Mouse (Mus musculus) embryonic fibroblast, embryonic 13.5 days (primary cell): Measurements from ENCODE around the gene Gm11627. TPM values are rescaled to one million over a fixed set of nuclear protein-coding genes. Genes with fewer than 3 reads are reported as not detected.
A peak's percentile ranks its signal among the peaks of the same experiment; 100 is the strongest.

Experiments
- H3K27ac ChIP-seq: 2 replicates; pipeline ENCODE4 v1.5.1; 2012; ENCODE audit warnings: low read length, control low read depth, inconsistent platforms; ENCODE audit not compliant: insufficient read depth
- H3K4me1 ChIP-seq: 2 replicates; pipeline ENCODE4 v1.6.1; 2011; ENCODE audit warnings: low read length; ENCODE audit not compliant: control insufficient read depth, insufficient read depth
- H3K4me3 ChIP-seq: 2 replicates; pipeline ENCODE4 v1.5.1; 2011; ENCODE audit warnings: mild to moderate bottlenecking, control low read depth, low read length; ENCODE audit not compliant: insufficient read depth
- CTCF ChIP-seq: IDR thresholded peaks from 2 replicates; pipeline ENCODE4 v1.5.1; 2011; ENCODE audit warnings: mild to moderate bottlenecking, control low read depth, low read length, moderate library complexity, borderline replicate concordance; ENCODE audit not compliant: insufficient read depth
- POLR2A ChIP-seq: IDR thresholded peaks from 2 replicates; pipeline ENCODE4 v1.6.1; 2011; ENCODE audit warnings: low read depth, mild to moderate bottlenecking, control low read depth, low read length, moderate library complexity
- polyA plus RNA-seq: library from polyadenylated mRNA; stranded (reverse); fragments of >200 nt; gene quantifications from 2 replicates; pipeline ENCODE4 v1.2.4, GENCODE M21; 2011; ENCODE audit warnings: low read depth; ENCODE audit not compliant: missing spikeins, insufficient read length

Gene Gm11627
- polyA plus RNA-seq, 1 experiment, result 2.5 TPM

DNA sequence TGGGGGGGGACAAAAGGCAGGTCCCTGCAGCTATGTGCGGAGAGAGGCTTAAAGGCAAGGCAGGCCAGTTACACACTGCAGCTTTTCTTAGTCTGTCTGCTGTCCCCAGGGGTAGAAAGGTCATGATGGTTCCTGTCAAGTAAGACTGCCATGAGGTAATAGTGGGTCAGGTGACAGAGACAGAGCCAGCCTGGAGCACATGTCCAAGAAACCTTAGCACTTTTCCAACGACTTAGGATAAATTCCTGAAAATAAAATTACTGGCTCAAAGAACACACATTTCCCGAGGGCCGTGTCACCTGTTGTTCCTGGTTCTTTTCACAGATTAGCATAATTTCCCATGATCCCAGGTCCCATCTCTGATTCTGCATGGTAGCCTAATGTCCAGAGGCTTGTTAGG is 31.0 kb upstream of the Gm11627 start:
- Histone ChIP-seq H3K27ac (no peak overlapping the region), H3K4me3 (no peak overlapping the region)
- TF ChIP-seq POLR2A (peak; percentile 1; the same call in 1 of the 2 replicates), CTCF (no peak)

DNA sequence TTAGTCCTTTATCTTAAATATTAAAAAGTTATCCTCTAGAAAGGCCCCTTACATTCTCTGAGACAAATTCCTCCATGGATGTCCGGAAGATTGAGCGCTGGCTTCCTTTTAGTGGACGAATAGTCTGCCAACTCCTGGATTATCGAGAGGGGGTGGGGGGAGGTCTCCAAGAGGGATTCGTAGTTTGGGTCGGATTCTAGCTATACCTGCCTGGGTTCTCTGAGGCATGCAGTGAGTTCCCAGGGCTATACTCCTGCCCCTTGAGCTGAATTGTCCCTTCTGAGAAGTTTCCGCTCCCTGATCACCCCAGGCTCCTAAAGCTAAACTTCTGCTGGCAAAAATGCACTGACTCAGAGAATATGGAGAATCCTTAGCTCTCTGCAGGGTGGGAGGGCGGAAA is 30.2 kb upstream of the Gm11627 start:
- TF ChIP-seq CTCF (no peak), POLR2A (no peak)
- Histone ChIP-seq H3K4me3 (no peak overlapping the region), H3K4me1 (peaks cover 14% of the 10 kb centered on the region), H3K27ac (no peak overlapping the region)

More for the DNA sequence above, 31.0 kb upstream of the Gm11627 start:
- H3K4me1 ChIP-seq, result peaks cover 14% of the 10 kb centered on the region

DNA sequence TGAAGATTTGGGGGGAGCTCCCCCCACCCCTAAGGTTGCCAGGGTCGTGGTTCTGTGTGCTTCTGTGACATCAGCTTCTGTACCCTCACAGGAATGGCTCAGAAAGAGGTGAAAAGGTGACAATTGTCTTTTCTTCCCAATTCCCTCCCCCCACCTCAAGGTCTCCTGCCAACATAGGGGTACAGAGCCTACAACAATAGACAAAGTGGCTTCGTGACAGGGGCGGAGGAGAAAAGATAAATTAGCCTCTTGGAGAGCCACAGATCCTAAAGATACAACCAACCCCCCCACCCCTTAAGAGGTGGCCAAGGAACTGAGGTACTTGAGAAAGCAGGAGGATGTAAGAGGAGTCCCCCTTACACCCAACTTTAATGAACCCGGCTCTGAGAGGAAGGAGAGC is 29.4 kb upstream of the Gm11627 start:
- Histone ChIP-seq H3K4me1 (peaks cover 14% of the 10 kb centered on the region), H3K27ac (peak overlapping the region; percentile 27; the same call in 1 of the 2 replicates), H3K4me3 (peak overlapping the region; percentile 72; the same call in 1 of the 2 replicates)
- TF ChIP-seq POLR2A (no peak), CTCF (no peak)

DNA sequence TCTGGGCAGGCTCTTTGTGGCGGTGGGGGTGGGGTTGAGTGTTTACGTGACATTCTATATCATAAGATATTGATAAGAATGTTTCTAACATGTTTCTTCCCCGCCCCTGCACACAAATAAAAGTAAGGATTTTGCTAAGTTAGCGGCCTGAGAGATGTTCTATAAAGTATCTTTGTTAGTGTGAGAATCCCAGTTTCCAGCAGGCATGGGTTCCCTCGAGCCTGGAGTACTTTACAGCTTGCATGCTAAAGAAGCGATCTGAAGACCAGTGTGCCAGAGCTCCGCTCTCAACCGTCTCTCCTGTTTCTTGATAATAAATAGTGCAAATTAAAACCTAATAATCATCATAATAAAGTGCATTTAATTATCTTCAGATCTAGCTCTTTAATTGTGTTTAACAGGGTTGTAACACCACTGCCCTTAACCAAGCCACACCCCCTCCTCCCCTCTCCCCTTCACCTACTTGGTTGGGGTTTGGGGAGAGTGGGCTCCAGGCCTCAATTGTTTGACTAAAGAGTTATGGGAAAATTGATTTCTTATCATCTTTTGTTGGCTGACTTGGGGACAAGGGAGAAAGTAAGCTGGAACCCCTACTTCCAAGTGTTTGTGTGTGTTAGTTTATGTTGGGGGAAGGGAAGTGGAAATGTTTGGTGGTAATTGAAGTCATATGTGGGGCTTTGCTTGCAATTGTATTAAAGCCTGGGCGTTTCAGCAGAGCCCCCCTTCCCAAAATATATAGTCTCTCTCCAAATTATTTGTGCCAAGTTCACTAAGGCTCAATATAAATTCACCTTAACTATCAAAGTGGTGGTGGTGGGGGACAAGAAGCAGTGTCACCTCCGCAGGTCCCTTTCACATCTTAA is 28.7 kb upstream of the Gm11627 start:
- H3K27ac ChIP-seq, result peak overlapping the region; percentile 84
- TF ChIP-seq CTCF, result no peak
- TF ChIP-seq POLR2A, result peak; percentile 33; the same call in 1 of the 2 replicates
- H3K4me3 ChIP-seq, result peak overlapping the region; percentile 72
- peaks cover 14% of the 10 kb centered on the region for H3K4me1 ChIP-seq

DNA sequence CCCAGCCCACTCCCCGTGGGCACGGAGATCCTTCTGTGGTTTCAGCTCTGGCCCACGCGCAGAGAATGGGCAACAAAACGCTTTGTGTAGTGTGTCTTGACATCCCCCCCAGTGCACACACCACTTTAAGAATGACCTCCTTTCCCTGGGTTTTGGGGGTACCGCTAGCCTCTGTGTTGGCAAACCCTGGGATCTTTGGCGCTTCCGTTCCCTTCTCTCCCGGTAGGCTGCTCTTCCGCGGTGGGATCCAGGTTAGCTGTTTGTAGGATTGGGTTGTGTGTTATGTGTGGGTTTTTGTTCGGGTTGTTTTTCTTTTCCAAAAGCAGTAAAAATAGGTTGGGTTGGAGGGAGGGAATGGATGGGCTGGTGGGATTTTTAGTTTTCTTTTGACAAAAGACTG is 27.9 kb upstream of the Gm11627 start:
- H3K4me3 ChIP-seq, result peak overlapping the region; percentile 72
- peak; percentile 32; the same call in 1 of the 2 replicates for TF ChIP-seq POLR2A
- H3K27ac ChIP-seq, result peak overlapping the region; percentile 84
- peaks cover 14% of the 10 kb centered on the region for H3K4me1 ChIP-seq

DNA sequence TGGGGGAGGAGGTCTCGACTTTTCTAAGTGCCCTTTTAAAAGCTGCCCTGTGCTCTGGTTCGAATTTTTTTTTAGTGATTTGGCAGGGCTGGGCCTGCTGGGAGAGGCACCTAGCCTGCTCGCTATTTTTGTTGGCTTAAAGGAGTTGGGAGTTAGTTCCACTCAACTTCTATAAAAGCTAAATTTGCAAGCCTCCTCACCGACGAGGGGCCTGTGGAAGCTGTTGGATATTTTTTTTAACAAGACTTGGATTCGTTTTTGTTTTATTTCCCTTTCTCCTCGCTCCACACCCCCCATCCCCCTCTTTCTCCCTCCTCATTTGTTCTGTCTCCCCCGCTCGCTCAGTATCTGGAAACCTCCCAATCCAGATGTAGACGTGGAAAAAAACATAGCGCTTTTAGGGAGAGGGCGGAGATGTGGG is 27.5 kb upstream of the Gm11627 start:
- TF ChIP-seq POLR2A (no peak), CTCF (no peak)
- peak overlapping the region; percentile 72 for H3K4me3 ChIP-seq
- H3K27ac ChIP-seq, result peak overlapping the region; percentile 84
- peaks cover 14% of the 10 kb centered on the region for H3K4me1 ChIP-seq

DNA sequence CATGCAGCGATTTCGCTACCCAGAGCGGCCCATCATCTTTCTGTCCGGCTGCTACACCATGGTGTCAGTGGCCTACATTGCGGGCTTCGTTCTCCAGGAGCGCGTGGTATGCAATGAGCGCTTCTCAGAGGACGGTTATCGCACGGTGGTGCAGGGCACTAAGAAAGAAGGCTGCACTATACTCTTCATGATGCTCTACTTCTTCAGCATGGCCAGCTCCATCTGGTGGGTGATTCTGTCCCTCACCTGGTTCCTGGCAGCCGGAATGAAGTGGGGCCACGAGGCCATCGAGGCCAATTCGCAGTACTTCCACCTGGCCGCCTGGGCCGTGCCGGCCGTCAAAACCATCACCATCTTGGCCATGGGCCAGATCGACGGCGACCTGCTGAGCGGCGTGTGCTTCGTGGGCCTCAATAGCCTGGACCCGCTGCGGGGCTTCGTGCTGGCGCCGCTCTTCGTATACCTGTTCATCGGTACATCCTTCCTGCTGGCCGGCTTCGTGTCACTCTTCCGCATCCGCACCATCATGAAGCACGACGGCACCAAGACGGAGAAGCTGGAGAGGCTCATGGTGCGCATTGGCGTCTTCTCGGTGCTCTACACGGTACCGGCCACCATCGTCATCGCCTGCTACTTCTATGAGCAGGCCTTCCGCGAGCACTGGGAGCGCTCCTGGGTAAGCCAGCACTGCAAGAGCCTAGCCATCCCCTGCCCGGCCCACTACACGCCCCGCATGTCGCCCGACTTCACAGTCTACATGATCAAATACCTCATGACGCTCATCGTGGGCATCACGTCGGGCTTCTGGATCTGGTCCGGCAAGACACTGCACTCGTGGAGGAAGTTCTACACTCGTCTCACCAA is 26.5 kb upstream of the Gm11627 start:
- H3K27ac ChIP-seq, result peak overlapping the region; percentile 72
- TF ChIP-seq CTCF (no peak), POLR2A (peak; percentile 35; the same call in 1 of the 2 replicates)
- peak overlapping the region; percentile 93 for H3K4me3 ChIP-seq
- peaks cover 14% of the 10 kb centered on the region for H3K4me1 ChIP-seq

DNA sequence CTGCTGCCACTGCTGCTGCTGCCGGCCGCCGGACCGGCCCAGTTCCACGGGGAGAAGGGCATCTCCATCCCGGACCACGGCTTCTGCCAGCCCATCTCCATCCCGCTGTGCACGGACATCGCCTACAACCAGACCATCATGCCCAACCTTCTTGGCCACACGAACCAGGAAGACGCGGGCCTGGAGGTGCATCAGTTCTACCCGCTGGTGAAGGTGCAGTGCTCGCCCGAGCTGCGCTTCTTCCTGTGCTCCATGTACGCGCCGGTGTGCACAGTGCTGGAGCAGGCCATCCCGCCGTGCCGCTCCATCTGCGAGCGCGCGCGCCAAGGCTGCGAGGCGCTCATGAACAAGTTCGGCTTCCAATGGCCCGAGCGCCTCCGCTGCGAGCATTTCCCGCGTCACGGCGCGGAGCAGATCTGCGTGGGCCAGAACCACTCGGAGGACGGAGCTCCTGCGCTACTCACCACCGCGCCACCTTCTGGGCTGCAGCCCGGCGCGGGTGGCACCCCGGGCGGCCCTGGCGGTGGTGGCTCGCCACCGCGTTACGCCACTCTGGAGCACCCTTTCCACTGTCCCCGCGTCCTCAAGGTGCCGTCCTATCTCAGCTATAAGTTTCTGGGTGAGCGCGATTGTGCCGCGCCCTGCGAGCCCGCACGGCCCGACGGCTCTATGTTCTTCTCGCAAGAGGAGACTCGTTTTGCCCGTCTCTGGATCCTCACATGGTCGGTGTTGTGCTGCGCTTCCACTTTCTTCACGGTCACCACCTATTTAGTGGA is 25.7 kb upstream of the Gm11627 start:
- peak overlapping the region; percentile 72 for H3K27ac ChIP-seq
- TF ChIP-seq POLR2A, result 0 out of 2 replicates have a peak, but pooled peaks have one; percentile 28
- no peak for TF ChIP-seq CTCF
- H3K4me3 ChIP-seq, result peak overlapping the region; percentile 93
- H3K4me1 ChIP-seq, result peaks cover 11% of the 10 kb centered on the region

DNA sequence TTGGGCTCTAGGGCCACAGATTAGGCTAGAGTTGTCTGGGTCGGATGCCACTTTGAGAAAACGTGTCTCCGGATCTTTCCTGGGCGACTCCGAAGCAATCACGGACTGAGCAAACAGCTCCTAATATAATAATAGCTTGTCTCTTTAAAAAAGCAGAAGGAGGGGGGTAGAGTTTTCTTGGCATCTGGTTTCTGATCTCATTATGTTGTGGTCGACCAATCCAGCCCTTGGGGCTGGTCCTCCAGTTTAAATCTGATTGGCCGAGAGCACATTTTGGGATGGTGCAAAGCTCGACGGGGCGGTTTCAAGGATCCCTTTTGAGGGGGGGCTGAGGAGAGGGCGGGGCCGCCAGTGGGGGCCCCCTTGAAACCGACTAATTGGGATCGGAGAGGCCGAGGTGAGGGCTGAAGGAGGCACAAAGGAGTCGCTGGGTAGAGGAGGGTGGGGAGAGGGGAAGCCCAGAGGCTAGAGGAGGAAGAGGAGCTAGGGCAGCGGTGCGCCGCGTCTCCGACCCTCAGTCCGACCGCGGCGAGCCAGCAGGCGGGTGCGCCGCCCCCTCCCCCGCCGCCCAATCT is 24.8 kb upstream of the Gm11627 start, which contains the start of gene Fzd2:
Fzd2 (plus strand) TSS at position 387 of the 575 bp plus-strand sequence.
- TF ChIP-seq POLR2A, result peak; percentile 93
- TF ChIP-seq CTCF, result no peak
- H3K27ac ChIP-seq, result peak within 1 kb of the TSS; percentile 99
- peaks cover 7% of the 10 kb centered on the region for H3K4me1 ChIP-seq
- peak within 1 kb of the TSS; percentile 93 for H3K4me3 ChIP-seq
